ENCODE assay signal across 8 mouse cellular contexts in genomic region chr7:142657821-142658614, GRCm38 (mm10). TPM values are rescaled to one million over a fixed set of nuclear protein-coding genes. Genes with fewer than 3 reads are reported as not detected.
A peak's percentile ranks its signal among the peaks of the same experiment; 100 is the strongest.
DNase-seq lines count a peak whose midpoint lies in the region; ATAC-seq and TF ChIP-seq lines count a peak whose summit lies in the region.

No protein-coding gene starts in this region.

- no peaks in the 10 kb centered on the region for H3K36me3 ChIP-seq in forebrain, embryonic 10.5 days (replicated peaks)
- peaks cover 28% of the 10 kb centered on the region for H3K36me3 ChIP-seq in intestine, embryonic 14.5 days (ENCODE audit: control insufficient read depth, insufficient read depth, low read length)
- no peaks in the 10 kb centered on the region; the same call in 1 of the 2 replicates for H3K36me3 ChIP-seq in neural tube, embryonic 12.5 days

- TF ChIP-seq CTCF in lung, adult 2 months (IDR thresholded peaks at IDR 0.05; ENCODE audit: insufficient read depth, low read length), result no peak

- H3K4me1 ChIP-seq in lung, adult 2 months (ENCODE audit: control insufficient read depth, insufficient read depth, low read length), result no peaks in the 10 kb centered on the region; the same call in none of the 2 replicates
- H3K4me1 ChIP-seq in forebrain, embryonic 10.5 days, result peaks cover 78% of the 10 kb centered on the region
- H3K4me1 ChIP-seq in intestine, embryonic 14.5 days (replicated peaks; ENCODE audit: control insufficient read depth, insufficient read depth, low read length), result 0 out of 2 replicates have a peak, but pooled peaks cover 7% of the 10 kb centered on the region
- H3K4me1 ChIP-seq in neural tube, embryonic 12.5 days, result peaks cover 25% of the 10 kb centered on the region

- H3K27ac ChIP-seq in forebrain, embryonic 10.5 days, result peak overlapping the region; percentile 84
- H3K27ac ChIP-seq in intestine, embryonic 14.5 days (ENCODE audit: low read depth), result peak overlapping the region; percentile 89
- no peak overlapping the region for H3K27ac ChIP-seq in neural tube, embryonic 12.5 days

- H3K4me3 ChIP-seq in lung, adult 2 months (replicated peaks; ENCODE audit: extremely low read depth, low read depth, low read length), result peak overlapping the region; percentile 9
- H3K4me3 ChIP-seq in forebrain, embryonic 10.5 days, result peak overlapping the region; percentile 54
- peak overlapping the region; percentile 57 for H3K4me3 ChIP-seq in intestine, embryonic 14.5 days (ENCODE audit: low read depth, low read length)
- peak overlapping the region; percentile 39 for H3K4me3 ChIP-seq in neural tube, embryonic 12.5 days

- peaks cover 100% of the 10 kb centered on the region for H3K27me3 ChIP-seq in forebrain, embryonic 10.5 days (ENCODE audit: poor library complexity, severe bottlenecking)
- H3K27me3 ChIP-seq in intestine, embryonic 14.5 days (replicated peaks; ENCODE audit: control insufficient read depth, insufficient read depth, low read length), result peaks cover 95% of the 10 kb centered on the region
- peaks cover 98% of the 10 kb centered on the region for H3K27me3 ChIP-seq in neural tube, embryonic 12.5 days (replicated peaks)

- peak overlapping the region; percentile 61 for H3K4me2 ChIP-seq in intestine, embryonic 14.5 days (ENCODE audit: low read length)
- peak overlapping the region; percentile 61 for H3K4me2 ChIP-seq in neural tube, embryonic 12.5 days (replicated peaks)

- H3K9me3 ChIP-seq in forebrain, embryonic 10.5 days, result no peaks in the 10 kb centered on the region
- no peaks in the 10 kb centered on the region for H3K9me3 ChIP-seq in intestine, embryonic 14.5 days (ENCODE audit: control insufficient read depth, low read length)
- H3K9me3 ChIP-seq in neural tube, embryonic 12.5 days, result no peaks in the 10 kb centered on the region

- 4% methylated on average over 34 of the region's 34 CpGs for WGBS in lung, adult 2 months
- under 1% methylated on average over 34 of the region's 34 CpGs for WGBS in forebrain, embryonic 10.5 days
- WGBS in intestine, embryonic 14.5 days, result 2% methylated on average over 34 of the region's 34 CpGs
- 2% methylated on average over 33 of the region's 34 CpGs for WGBS in neural tube, embryonic 12.5 days

- no peak for ATAC-seq in intestine, embryonic 14.5 days (replicated peaks; ENCODE audit: low FRiP score, low TSS enrichment, low read depth)
- no peak for ATAC-seq in neural tube, embryonic 12.5 days (ENCODE audit: low FRiP score, low read depth)
- ATAC-seq in CD4-positive, CD25-positive, alpha-beta regulatory T cell, adult 4 months, result no peak

- peak overlapping the region; percentile 89 for H3K9ac ChIP-seq in intestine, embryonic 14.5 days (ENCODE audit: low read length)
- H3K9ac ChIP-seq in neural tube, embryonic 12.5 days, result peak overlapping the region; percentile 59

- no peak for DNase-seq in lung, adult 2 months
- DNase-seq in lung, postnatal 36 days, result no peak
- DNase-seq in forebrain, embryonic 10.5 days (ENCODE audit: extremely low spot score, low spot score), result no peak
- DNase-seq in intestine, embryonic 14.5 days (ENCODE audit: low spot score), result peak; percentile 74
- no peak for DNase-seq in left cerebral cortex, adult 18-20 months (ENCODE audit: low spot score in 2 of 2)
- no peak for DNase-seq in thymus, adult 18-20 months

- TF ChIP-seq POLR2A in lung, adult 2 months (IDR thresholded peaks at IDR 0.05; ENCODE audit: borderline replicate concordance, extremely low read depth, low read depth, low read length), result no peak

RNA-seq across cellular contexts. Expression of gene Igf2, which starts 8.6 kb away (rescaled TPM):
- polyA plus RNA-seq in lung, adult 2 months (2012; rRNA removed), result 16.9 and 25.4 TPM in 2 replicates
- polyA plus RNA-seq in forebrain, embryonic 10.5 days (2016; fragmentation: Nextera tagmentation; extraction: Ambion mirVana), result 126 and 132 TPM in 2 replicates
- polyA plus RNA-seq in intestine, embryonic 14.5 days (2014; fragmentation: Nextera tagmentation; extraction: Ambion mirVana), result 960 and 1,030 TPM in 2 replicates
- polyA plus RNA-seq in neural tube, embryonic 12.5 days (2016; fragmentation: Nextera tagmentation; extraction: Ambion mirVana), result 254 and 320 TPM in 2 replicates
- polyA plus RNA-seq in CD4-positive, CD25-positive, alpha-beta regulatory T cell, adult 4 months (2017; shearing (Covaris generic)), result 1 to 10 TPM in 1 of 2 experiments, under 1 TPM in 1; 0.69 to 1.1 TPM
- total RNA-seq in left cerebral cortex, adult 18-20 months (2021), result 100 to 1,000 TPM; 114 to 115 TPM

RNA-seq across cellular contexts. Expression of gene Gm49394, which starts 11.7 kb away (rescaled TPM):
- polyA plus RNA-seq in lung, adult 2 months (2012; rRNA removed), result 0.02 TPM in 1 of 2 replicates, not detected in the other
- not detected in 2 replicates for polyA plus RNA-seq in forebrain, embryonic 10.5 days (2016; fragmentation: Nextera tagmentation; extraction: Ambion mirVana)
- polyA plus RNA-seq in intestine, embryonic 14.5 days (2014; fragmentation: Nextera tagmentation; extraction: Ambion mirVana), result 0.13 and 0.24 TPM in 2 replicates
- not detected in 2 replicates for polyA plus RNA-seq in neural tube, embryonic 12.5 days (2016; fragmentation: Nextera tagmentation; extraction: Ambion mirVana)
- not detected for polyA plus RNA-seq in CD4-positive, CD25-positive, alpha-beta regulatory T cell, adult 4 months (2017; shearing (Covaris generic))
- total RNA-seq in left cerebral cortex, adult 18-20 months (2021), result under 1 TPM in 1 of 2 experiments, not detected in 1; 0.12 TPM
